In genomic region chr9:56907549-56907948, GRCm38 (mm10) we compare ENCODE assay signal across 1 mouse cellular context.
TF ChIP-seq lines count a peak whose summit lies in the region.

No protein-coding gene starts in this region.

TF ChIP-seq in ES-E14, 5 proteins besides CTCF, POLR2A, EP300 and RAD21:
- no peak for TF ChIP-seq ZNF384 (IDR thresholded peaks at IDR 0.05; ENCODE audit: low read depth, low read length)
- TF ChIP-seq ZC3H11A (IDR thresholded peaks at IDR 0.05; ENCODE audit: borderline replicate concordance, low read depth, low read length): no peak
- TF ChIP-seq CHD2 (IDR thresholded peaks at IDR 0.05; ENCODE audit: low read depth, low read length): no peak
- TF ChIP-seq MAFK (IDR thresholded peaks at IDR 0.05; ENCODE audit: insufficient read depth, low read depth, low read length): no peak
- no peak for TF ChIP-seq HCFC1 (IDR thresholded peaks at IDR 0.05; ENCODE audit: borderline replicate concordance, insufficient read depth, low read length)
